Mouse (Mus musculus): ENCODE measurements around the gene Cdiptos. TPM values are rescaled to one million over a fixed set of nuclear protein-coding genes. Genes with fewer than 3 reads are reported as not detected.

Cdiptos gene
- polyA plus RNA-seq, 1 experiment from 2014 or later: 1.2 TPM

DNA sequence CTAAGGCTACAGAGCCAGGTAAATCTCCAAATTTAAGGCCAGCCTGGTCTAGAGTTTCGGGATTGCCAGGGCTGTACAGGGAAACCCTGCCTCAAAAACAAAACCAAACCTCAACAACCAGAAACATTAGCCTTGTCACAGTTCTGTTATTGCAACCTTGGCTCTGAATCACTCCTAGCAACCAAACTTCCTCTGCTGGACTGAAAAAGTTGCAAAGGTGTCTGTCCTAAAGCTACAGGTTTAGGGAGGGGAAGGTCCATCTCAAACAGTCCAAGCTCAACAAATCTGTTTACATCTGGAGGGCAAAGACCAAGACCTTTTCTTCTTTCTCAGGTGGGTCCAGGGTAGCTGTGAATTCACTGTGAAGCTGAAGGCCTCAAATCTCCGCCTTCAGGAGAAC lies 35.2 kb upstream of the Cdiptos start:
- Histone ChIP-seq H3K27ac (ENCODE audit: low read depth, low read length) (no peak overlapping the region), H3K4me1 (ENCODE audit: control insufficient read depth, insufficient read depth, low read length) (peaks cover 30% of the 10 kb centered on the region), H3K4me2 (no peak overlapping the region), H3K9me3 (replicated peaks; ENCODE audit: control insufficient read depth, low read length) (no peaks in the 10 kb centered on the region), H3K9ac (ENCODE audit: low read depth, low read length) (no peak overlapping the region), H3K4me3 (ENCODE audit: low read depth, low read length) (no peak overlapping the region), H3K27me3 (ENCODE audit: control insufficient read depth, insufficient read depth, low read length) (no peaks in the 10 kb centered on the region), H3K36me3 (ENCODE audit: control insufficient read depth, insufficient read depth, low read length) (peaks cover 6% of the 10 kb centered on the region)
- 93% methylated on average over 2 of the region's 2 CpGs for WGBS (ENCODE audit: insufficient replicate concordance)
- no peak for ATAC-seq (replicated peaks; ENCODE audit: insufficient number of reproducible peaks, low FRiP score, low TSS enrichment)

DNA sequence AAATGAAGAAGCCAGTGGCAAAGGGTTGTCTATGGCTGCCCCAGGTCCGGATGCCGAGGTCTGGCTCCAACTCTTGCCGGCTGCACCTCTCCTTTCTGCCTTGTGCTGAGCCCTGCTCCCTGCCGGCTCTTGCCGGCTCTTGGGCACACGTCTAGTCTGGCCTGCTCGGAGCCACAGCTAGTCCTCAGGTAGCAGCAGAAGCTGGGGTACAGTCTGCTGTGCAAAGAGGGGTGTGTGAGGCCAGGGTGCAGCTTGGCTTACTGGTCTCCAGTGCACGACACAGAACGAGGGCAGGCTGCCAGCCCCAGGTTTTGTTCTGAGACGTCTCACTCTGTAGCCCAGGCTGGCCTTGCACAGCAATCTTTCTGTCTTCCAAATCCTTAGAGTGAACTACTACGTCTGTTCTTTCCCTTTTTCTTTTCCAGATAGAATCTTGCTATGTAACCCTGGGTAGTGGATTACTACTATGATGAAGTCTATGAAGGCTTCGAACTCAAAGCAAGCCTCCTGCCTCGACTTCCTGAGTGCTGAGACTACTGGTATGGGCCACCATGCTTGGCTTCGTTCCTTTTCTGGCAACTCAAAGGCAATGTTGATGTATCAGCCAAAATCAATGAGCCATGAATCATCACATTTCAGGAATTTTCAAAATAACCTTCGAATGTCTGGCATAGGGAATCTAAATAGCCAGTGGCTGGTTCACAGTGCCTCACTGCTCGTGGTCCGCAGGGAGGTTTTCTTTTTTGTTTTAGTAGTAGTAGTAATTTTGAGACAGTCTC lies 33.6 kb upstream of the Cdiptos start:
- peak overlapping the region; percentile 50 for H3K27ac ChIP-seq (ENCODE audit: low read depth, low read length)
- H3K4me2 ChIP-seq: no peak overlapping the region
- no peak overlapping the region for H3K4me3 ChIP-seq (ENCODE audit: low read depth, low read length)
- peaks cover 3% of the 10 kb centered on the region; the same call in 1 of the 2 replicates for H3K36me3 ChIP-seq (ENCODE audit: control insufficient read depth, insufficient read depth, low read length)
- no peaks in the 10 kb centered on the region for H3K9me3 ChIP-seq (replicated peaks; ENCODE audit: control insufficient read depth, low read length)
- H3K4me1 ChIP-seq (ENCODE audit: control insufficient read depth, insufficient read depth, low read length): peaks cover 14% of the 10 kb centered on the region
- no peaks in the 10 kb centered on the region for H3K27me3 ChIP-seq (ENCODE audit: control insufficient read depth, insufficient read depth, low read length)
- H3K9ac ChIP-seq (ENCODE audit: low read depth, low read length): no peak overlapping the region
- 84% methylated on average over 17 of the region's 17 CpGs for WGBS (ENCODE audit: insufficient replicate concordance)
- ATAC-seq (replicated peaks; ENCODE audit: insufficient number of reproducible peaks, low FRiP score, low TSS enrichment): no peak

DNA sequence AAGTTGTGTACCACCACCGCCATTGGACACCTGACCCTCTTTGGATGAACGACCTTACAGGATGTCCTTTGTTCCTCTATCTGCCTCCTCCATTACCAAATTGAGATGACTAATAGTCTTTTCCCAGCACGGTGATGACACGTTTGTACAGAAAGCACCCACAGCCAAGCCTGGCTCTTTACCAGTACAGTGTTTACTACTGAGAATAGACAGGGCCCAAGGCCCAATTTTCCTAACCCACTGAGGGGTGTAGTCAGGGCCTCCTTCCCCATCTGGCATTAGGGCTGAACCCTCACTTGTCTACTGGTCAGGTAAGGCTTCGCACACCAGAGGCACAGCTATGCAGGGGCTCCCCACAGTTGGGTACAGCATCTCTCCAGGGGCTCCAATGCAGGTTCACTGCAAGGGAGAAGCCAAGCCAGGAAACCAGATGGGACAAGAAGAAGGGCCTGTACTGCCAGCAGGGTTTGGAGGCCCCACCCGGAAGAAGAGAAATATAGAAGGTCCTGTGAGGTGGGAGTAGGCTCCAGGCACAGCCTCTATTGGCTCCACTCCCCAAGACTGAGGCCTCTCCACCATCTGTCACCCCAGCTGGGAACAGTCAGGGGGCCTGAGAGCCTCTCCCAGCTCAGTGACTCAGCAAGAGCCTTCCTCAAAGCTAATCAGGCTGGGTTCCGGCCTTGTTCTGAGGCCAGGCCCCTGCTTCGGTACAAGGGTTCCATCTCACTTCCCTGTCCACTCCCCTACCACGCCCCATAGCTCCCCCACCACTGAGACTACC lies 32.5 kb upstream of the Cdiptos start:
- peak overlapping the region; percentile 50 for H3K27ac ChIP-seq (ENCODE audit: low read depth, low read length)
- 0 out of 2 replicates have a peak overlapping the region, but pooled peaks have one; percentile 16 for H3K9ac ChIP-seq (ENCODE audit: low read depth, low read length)
- no peaks in the 10 kb centered on the region for H3K27me3 ChIP-seq (ENCODE audit: control insufficient read depth, insufficient read depth, low read length)
- peaks cover 9% of the 10 kb centered on the region; the same call in 1 of the 2 replicates for H3K4me1 ChIP-seq (ENCODE audit: control insufficient read depth, insufficient read depth, low read length)
- peaks cover 3% of the 10 kb centered on the region; the same call in 1 of the 2 replicates for H3K36me3 ChIP-seq (ENCODE audit: control insufficient read depth, insufficient read depth, low read length)
- no peaks in the 10 kb centered on the region for H3K9me3 ChIP-seq (replicated peaks; ENCODE audit: control insufficient read depth, low read length)
- no peak overlapping the region for H3K4me3 ChIP-seq (ENCODE audit: low read depth, low read length)
- WGBS (ENCODE audit: insufficient replicate concordance): 37% methylated on average over 9 of the region's 9 CpGs
- no peak overlapping the region for H3K4me2 ChIP-seq
- peak; percentile 82 for ATAC-seq (replicated peaks; ENCODE audit: insufficient number of reproducible peaks, low FRiP score, low TSS enrichment)

- no peak overlapping the region for H3K4me2 ChIP-seq
- H3K9me3 ChIP-seq (replicated peaks; ENCODE audit: control insufficient read depth, low read length): no peaks in the 10 kb centered on the region
- no peak overlapping the region for H3K4me3 ChIP-seq (ENCODE audit: low read depth, low read length)
- H3K27me3 ChIP-seq (ENCODE audit: control insufficient read depth, insufficient read depth, low read length): no peaks in the 10 kb centered on the region
- 82% methylated on average over 6 of the region's 6 CpGs for WGBS (ENCODE audit: insufficient replicate concordance)
- H3K9ac ChIP-seq (ENCODE audit: low read depth, low read length): 0 out of 2 replicates have a peak overlapping the region, but pooled peaks have one; percentile 10
- no peak for ATAC-seq (replicated peaks; ENCODE audit: insufficient number of reproducible peaks, low FRiP score, low TSS enrichment)
- no peaks in the 10 kb centered on the region for H3K36me3 ChIP-seq (ENCODE audit: control insufficient read depth, insufficient read depth, low read length)
- peaks cover 9% of the 10 kb centered on the region; the same call in 1 of the 2 replicates for H3K4me1 ChIP-seq (ENCODE audit: control insufficient read depth, insufficient read depth, low read length)
- no peak overlapping the region for H3K27ac ChIP-seq (ENCODE audit: low read depth, low read length)
Measured at GRCm38 (mm10) chr7:127007313-127008024, 31.6 kb upstream of the Cdiptos start.

DNA sequence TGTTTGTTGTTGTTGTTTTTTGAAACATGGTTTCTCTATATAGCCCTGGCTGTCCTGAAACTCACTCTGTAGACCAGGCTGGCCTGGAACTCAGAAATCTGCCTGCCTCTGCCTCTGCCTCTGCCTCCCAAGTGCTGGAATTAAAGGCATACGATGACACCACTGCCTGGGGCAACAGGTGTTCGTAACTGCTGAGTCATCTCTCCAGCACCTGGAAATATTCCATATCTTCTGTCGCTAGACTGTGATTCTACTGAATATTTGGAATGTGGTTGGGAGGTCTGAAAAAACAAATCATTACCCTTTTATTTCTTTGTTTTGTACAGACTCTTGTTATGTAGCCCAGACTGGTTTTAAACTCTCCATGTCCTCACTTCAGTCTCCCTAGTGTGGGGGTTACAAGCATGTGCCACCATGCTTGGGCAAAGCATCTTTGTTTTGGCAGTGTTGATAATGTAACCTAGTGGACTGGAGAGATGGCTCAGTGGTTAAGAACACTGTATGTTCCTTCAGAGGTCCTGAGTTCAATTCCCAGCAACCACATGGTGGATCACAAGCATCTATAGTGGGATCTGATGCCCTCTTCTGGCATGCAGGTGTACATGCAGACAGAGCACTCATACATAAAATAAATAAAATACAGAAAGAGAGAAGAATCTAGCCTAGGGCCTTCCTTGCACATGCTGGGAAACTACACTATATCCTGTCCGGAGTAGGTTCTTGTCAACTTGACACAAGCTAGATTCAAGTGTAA lies 28.4 kb upstream of the Cdiptos start:
- Histone ChIP-seq H3K36me3 (ENCODE audit: control insufficient read depth, insufficient read depth, low read length) (no peaks in the 10 kb centered on the region), H3K27me3 (ENCODE audit: control insufficient read depth, insufficient read depth, low read length) (no peaks in the 10 kb centered on the region), H3K27ac (ENCODE audit: low read depth, low read length) (no peak overlapping the region), H3K4me3 (ENCODE audit: low read depth, low read length) (no peak overlapping the region), H3K4me1 (ENCODE audit: control insufficient read depth, insufficient read depth, low read length) (peaks cover 9% of the 10 kb centered on the region; the same call in 1 of the 2 replicates), H3K9me3 (replicated peaks; ENCODE audit: control insufficient read depth, low read length) (no peaks in the 10 kb centered on the region), H3K9ac (ENCODE audit: low read depth, low read length) (no peak overlapping the region), H3K4me2 (no peak overlapping the region)
- 81% methylated on average over 4 of the region's 4 CpGs for WGBS (ENCODE audit: insufficient replicate concordance)
- no peak for ATAC-seq (replicated peaks; ENCODE audit: insufficient number of reproducible peaks, low FRiP score, low TSS enrichment)

DNA sequence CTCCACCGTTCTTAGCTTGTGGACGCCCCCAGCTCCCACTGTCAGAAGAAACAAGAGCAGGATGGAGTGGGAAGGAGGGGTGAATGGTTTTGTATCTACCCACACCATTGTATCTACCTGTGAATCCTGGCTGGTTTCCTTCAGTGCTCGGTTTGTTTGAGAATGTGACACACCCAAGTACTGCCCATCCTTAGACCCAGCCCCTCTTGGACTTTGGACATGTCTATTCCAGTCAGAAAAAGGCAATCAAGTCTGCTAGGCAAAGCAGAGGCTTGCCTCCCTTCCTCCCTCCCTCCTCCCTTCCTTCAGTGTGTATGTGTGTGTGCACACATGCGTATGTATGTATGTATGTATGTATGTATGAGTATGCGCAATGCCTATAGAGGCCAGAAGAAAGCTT lies 27.7 kb upstream of the Cdiptos start:
- ATAC-seq (replicated peaks; ENCODE audit: insufficient number of reproducible peaks, low FRiP score, low TSS enrichment): no peak
- no peaks in the 10 kb centered on the region for H3K27me3 ChIP-seq (ENCODE audit: control insufficient read depth, insufficient read depth, low read length)
- no peak overlapping the region for H3K9ac ChIP-seq (ENCODE audit: low read depth, low read length)
- H3K4me1 ChIP-seq (ENCODE audit: control insufficient read depth, insufficient read depth, low read length): peaks cover 6% of the 10 kb centered on the region; the same call in 1 of the 2 replicates
- H3K36me3 ChIP-seq (ENCODE audit: control insufficient read depth, insufficient read depth, low read length): no peaks in the 10 kb centered on the region
- H3K4me2 ChIP-seq: no peak overlapping the region
- 89% methylated on average over 5 of the region's 5 CpGs for WGBS (ENCODE audit: insufficient replicate concordance)
- H3K27ac ChIP-seq (ENCODE audit: low read depth, low read length): no peak overlapping the region
- no peaks in the 10 kb centered on the region for H3K9me3 ChIP-seq (replicated peaks; ENCODE audit: control insufficient read depth, low read length)
- H3K4me3 ChIP-seq (ENCODE audit: low read depth, low read length): no peak overlapping the region

GRCm38 (mm10) chr7:126999568-126999967 lies 23.7 kb upstream of the Cdiptos start:
- Histone ChIP-seq H3K9me3 (replicated peaks; ENCODE audit: control insufficient read depth, low read length) (no peaks in the 10 kb centered on the region), H3K4me3 (ENCODE audit: low read depth, low read length) (no peak overlapping the region), H3K4me1 (ENCODE audit: control insufficient read depth, insufficient read depth, low read length) (no peaks in the 10 kb centered on the region), H3K27ac (ENCODE audit: low read depth, low read length) (no peak overlapping the region), H3K36me3 (ENCODE audit: control insufficient read depth, insufficient read depth, low read length) (peaks cover 3% of the 10 kb centered on the region; the same call in 1 of the 2 replicates), H3K9ac (ENCODE audit: low read depth, low read length) (no peak overlapping the region), H3K4me2 (no peak overlapping the region), H3K27me3 (ENCODE audit: control insufficient read depth, insufficient read depth, low read length) (no peaks in the 10 kb centered on the region)
- ATAC-seq (replicated peaks; ENCODE audit: insufficient number of reproducible peaks, low FRiP score, low TSS enrichment): no peak
- 68% methylated on average over 10 of the region's 10 CpGs for WGBS (ENCODE audit: insufficient replicate concordance)

GRCm38 (mm10) chr7:126996449-126996848 lies 20.6 kb upstream of the Cdiptos start:
- no peak for ATAC-seq (replicated peaks; ENCODE audit: insufficient number of reproducible peaks, low FRiP score, low TSS enrichment)
- H3K27me3 ChIP-seq (ENCODE audit: control insufficient read depth, insufficient read depth, low read length): no peaks in the 10 kb centered on the region
- no peak overlapping the region for H3K9ac ChIP-seq (ENCODE audit: low read depth, low read length)
- H3K4me2 ChIP-seq: no peak overlapping the region
- WGBS (ENCODE audit: insufficient replicate concordance): 70% methylated on average over 4 of the region's 4 CpGs
- no peak overlapping the region for H3K27ac ChIP-seq (ENCODE audit: low read depth, low read length)
- no peak overlapping the region for H3K4me3 ChIP-seq (ENCODE audit: low read depth, low read length)
- no peaks in the 10 kb centered on the region for H3K9me3 ChIP-seq (replicated peaks; ENCODE audit: control insufficient read depth, low read length)
- H3K4me1 ChIP-seq (ENCODE audit: control insufficient read depth, insufficient read depth, low read length): no peaks in the 10 kb centered on the region
- H3K36me3 ChIP-seq (ENCODE audit: control insufficient read depth, insufficient read depth, low read length): peaks cover 3% of the 10 kb centered on the region; the same call in 1 of the 2 replicates

Measured in heart, embryonic 11.5 days (tissue).